Mouse (Mus musculus) midbrain, embryonic 16.5 days (tissue): ENCODE data around the gene Smim17. TPM values are rescaled to one million over a fixed set of nuclear protein-coding genes. Genes with fewer than 3 reads are reported as not detected.
"Not testable (repeated sequence)": the region's sequence is repeated elsewhere in the genome, so short reads cannot be mapped to it uniquely, and the experiment has no call there.

Source experiments
- ATAC-seq: fragments of 200-750 bp; cut with Nextera tagmentation; 2 replicates; pipeline ENCODE4 v1.8.0; 2017; ENCODE audit warnings: moderate TSS enrichment
- H3K27ac ChIP-seq: fragments of 300-500 bp; sonication (generic); 2 replicates; pipeline ENCODE4 v1.5.1; 2014; ENCODE audit warnings: mild to moderate bottlenecking, low read length, mixed read lengths
- H3K27me3 ChIP-seq: fragments of 300-500 bp; sonication (generic); 2 replicates; pipeline ENCODE4 v1.6.1; 2014; ENCODE audit warnings: low read depth, low read length, mixed read lengths; ENCODE audit not compliant: control insufficient read depth, insufficient read depth
- H3K36me3 ChIP-seq: fragments of 300-500 bp; sonication (generic); 2 replicates; pipeline ENCODE4 v1.6.1; 2014; ENCODE audit warnings: mild to moderate bottlenecking, low read length, moderate library complexity, mixed read lengths; ENCODE audit not compliant: control insufficient read depth, insufficient read depth
- H3K4me1 ChIP-seq: fragments of 300-500 bp; sonication (generic); 2 replicates; pipeline ENCODE4 v1.6.1; 2014; ENCODE audit warnings: mild to moderate bottlenecking, low read length, mixed read lengths; ENCODE audit not compliant: control insufficient read depth, insufficient read depth
- H3K4me2 ChIP-seq: fragments of 300-500 bp; sonication (generic); 2 replicates; pipeline ENCODE4 v1.6.1; 2014; ENCODE audit warnings: mild to moderate bottlenecking, low read length, mixed read lengths
- H3K4me3 ChIP-seq: fragments of 300-500 bp; sonication (generic); 2 replicates; pipeline ENCODE4 v1.5.1; 2014; ENCODE audit warnings: low read depth, mild to moderate bottlenecking, low read length, moderate library complexity, mixed read lengths
- H3K9ac ChIP-seq: fragments of 300-500 bp; sonication (generic); 2 replicates; pipeline ENCODE4 v1.6.1; 2014; ENCODE audit warnings: low read depth, low read length, mixed read lengths
- H3K9me3 ChIP-seq: fragments of 300-500 bp; sonication (generic); replicated peaks from 2 replicates; pipeline ENCODE4 v1.6.1; 2014; ENCODE audit warnings: mild to moderate bottlenecking, low read length, mixed read lengths; ENCODE audit not compliant: control insufficient read depth, poor library complexity, severe bottlenecking
- WGBS: fragments of 180-500 bp; shearing (Covaris S2); extraction: QIAGEN DNeasy Blood & Tissue Kit; methylation state at CpG from one replicate; pipeline ENCODE4 v1.1.7; 2014; 5-methylcytosine and 5-hydroxymethylcytosine counted together
- polyA plus RNA-seq: library from polyadenylated mRNA; unstranded; fragments of >200 nt; fragmentation: Nextera tagmentation; extraction: Ambion mirVana; gene quantifications from 2 replicates; pipeline ENCODE4 v1.2.1, GENCODE M21; 2015

Smim17 gene
- polyA plus RNA-seq, 1 experiment from 2014 or later, result 7.7 TPM

GRCm38 (mm10) chr7:6441173-6441572, 42.7 kb downstream of the Smim17 start:
- Histone ChIP-seq H3K27ac (no peak overlapping the region), H3K9me3 (no peaks in the 10 kb centered on the region), H3K9ac (no peak overlapping the region), H3K4me1 (no peaks in the 10 kb centered on the region), H3K4me2 (no peak overlapping the region), H3K27me3 (no peaks in the 10 kb centered on the region), H3K4me3 (no peak overlapping the region), H3K36me3 (no peaks in the 10 kb centered on the region)
- no peak for ATAC-seq
- whole genome bisulfite sequencing, result 45% methylated on average over 2 of the region's 2 CpGs

GRCm38 (mm10) chr7:6447771-6448170, 49.3 kb downstream of the Smim17 start:
- no peak overlapping the region for H3K27ac ChIP-seq
- H3K27me3 ChIP-seq, result no peaks in the 10 kb centered on the region
- no peaks in the 10 kb centered on the region for H3K4me1 ChIP-seq
- no peak for ATAC-seq
- no peak overlapping the region for H3K9ac ChIP-seq
- H3K9me3 ChIP-seq, result no peaks in the 10 kb centered on the region; the same call in 1 of the 2 replicates
- WGBS, result 85% methylated on average over 5 of the region's 5 CpGs
- H3K4me3 ChIP-seq, result no peak overlapping the region
- H3K36me3 ChIP-seq, result no peaks in the 10 kb centered on the region
- H3K4me2 ChIP-seq, result no peak overlapping the region

GRCm38 (mm10) chr7:6455868-6456267, 57.4 kb downstream of the Smim17 start, which contains the start of gene Olfr1336:
Gene Olfr1336 (plus strand): TSS chr7:6456168.
- no peak within 1 kb of the TSS for H3K27ac ChIP-seq
- H3K4me3 ChIP-seq, result no peak within 1 kb of the TSS
- 0 out of 2 replicates have a peak, but pooled peaks cover 2% of the 10 kb centered on the region for H3K9me3 ChIP-seq
- no peak within 1 kb of the TSS for H3K9ac ChIP-seq
- no peak within 1 kb of the TSS for H3K4me2 ChIP-seq
- no peaks in the 10 kb centered on the region for H3K4me1 ChIP-seq
- H3K27me3 ChIP-seq, result no peaks in the 10 kb centered on the region
- ATAC-seq, result no peak
- no peaks in the 10 kb centered on the region for H3K36me3 ChIP-seq

- Histone ChIP-seq H3K4me2 (no peak overlapping the region), H3K4me1 (no peaks in the 10 kb centered on the region), H3K27ac (no peak overlapping the region), H3K9me3 (0 out of 2 replicates have a peak, but pooled peaks cover 2% of the 10 kb centered on the region), H3K9ac (no peak overlapping the region), H3K27me3 (no peaks in the 10 kb centered on the region), H3K36me3 (no peaks in the 10 kb centered on the region), H3K4me3 (no peak overlapping the region)
- ATAC-seq, result no peak
- 50% methylated on average over 3 of the region's 3 CpGs for WGBS
Observed at GRCm38 (mm10) chr7:6456399-6456798, 57.9 kb downstream of the Smim17 start.

- H3K36me3 ChIP-seq, result no peaks in the 10 kb centered on the region
- no peak for ATAC-seq
- no peak within 1 kb of the TSS for H3K27ac ChIP-seq
- H3K4me1 ChIP-seq, result no peaks in the 10 kb centered on the region
- no peak within 1 kb of the TSS for H3K4me3 ChIP-seq
- no peaks in the 10 kb centered on the region for H3K27me3 ChIP-seq
- H3K4me2 ChIP-seq, result no peak within 1 kb of the TSS
- H3K9me3 ChIP-seq, result no peaks in the 10 kb centered on the region
- no peak within 1 kb of the TSS for H3K9ac ChIP-seq
Observed at GRCm38 (mm10) chr7:6466951-6467350, 68.4 kb downstream of the Smim17 start, which contains the start of gene Olfr1346. Gene Olfr1346 (plus strand): TSS chr7:6467101.

DNA sequence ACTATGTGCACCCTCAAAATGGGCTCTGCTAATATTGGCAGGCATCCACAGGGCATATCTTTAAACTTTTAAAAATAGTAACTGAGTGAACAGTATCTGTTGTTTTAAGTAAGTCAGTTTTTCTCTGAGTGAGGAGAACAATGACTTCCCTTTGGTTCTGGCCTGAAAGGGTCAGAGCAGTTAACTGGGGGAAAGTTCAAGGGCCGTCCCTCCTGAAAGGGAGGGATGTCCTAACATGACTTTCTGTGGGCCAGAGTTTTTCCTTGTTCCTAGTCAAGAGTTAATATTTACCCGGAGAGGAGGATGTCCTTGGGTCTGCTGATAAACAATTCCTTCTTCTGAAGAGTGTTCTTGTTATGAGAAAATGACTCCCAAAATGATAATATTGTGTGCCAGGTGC, 79.1 kb downstream of the Smim17 start:
- 83% methylated on average over 2 of the region's 2 CpGs for WGBS
- not testable (repeated sequence) for ATAC-seq, H3K36me3 ChIP-seq, H3K4me2 ChIP-seq, H3K27me3 ChIP-seq, H3K9me3 ChIP-seq, H3K9ac ChIP-seq, H3K27ac ChIP-seq, H3K4me1 ChIP-seq, H3K4me3 ChIP-seq

Other genes with a start within 250 kb of the Smim17 start
- gene Zfp787, start 242.7 kb upstream of the Smim17 start, polyA plus RNA-seq, result 22.5 and 23.1 TPM in 2 replicates
- gene Zfp444, start 226.5 kb upstream of the Smim17 start, polyA plus RNA-seq, result 94.9 and 95.7 TPM in 2 replicates
- not detected in 2 replicates for gene Galp, start 201.6 kb upstream of the Smim17 start, polyA plus RNA-seq
- not detected in 2 replicates for gene Zscan5b, start 176.4 kb upstream of the Smim17 start, polyA plus RNA-seq
- not detected in 2 replicates for gene Epp13, start 146.0 kb upstream of the Smim17 start, polyA plus RNA-seq
- 14.9 and 17.7 TPM in 2 replicates for gene Zfp667, start 112.1 kb upstream of the Smim17 start, polyA plus RNA-seq
- 16.9 and 17.4 TPM in 2 replicates for gene Zfp583, start 67.4 kb upstream of the Smim17 start, polyA plus RNA-seq
- gene Gm3854, start 55.0 kb upstream of the Smim17 start, polyA plus RNA-seq, result 8.6 TPM in 2 replicates
- gene Zfp78, start 35.4 kb upstream of the Smim17 start, polyA plus RNA-seq, result 7.3 and 7.9 TPM in 2 replicates
- 13.1 and 17.2 TPM in 2 replicates for gene Zfp28, start 15.4 kb upstream of the Smim17 start, polyA plus RNA-seq
- gene Gm20715, start 11.6 kb downstream of the Smim17 start, polyA plus RNA-seq, result 0.05 TPM in 1 of 2 replicates, not detected in the other
- gene Olfr1344, start 40.0 kb downstream of the Smim17 start, polyA plus RNA-seq, result 0.33 and 0.42 TPM in 2 replicates
- not detected in 2 replicates for gene Olfr1336, start 57.5 kb downstream of the Smim17 start, polyA plus RNA-seq
- gene Olfr1346, start 68.4 kb downstream of the Smim17 start, polyA plus RNA-seq, result not detected in 2 replicates
- not detected in 2 replicates for gene Olfr5, start 88.2 kb downstream of the Smim17 start, polyA plus RNA-seq
- gene Olfr1347, start 101.0 kb downstream of the Smim17 start, polyA plus RNA-seq, result not detected in 2 replicates
- not detected in 2 replicates for gene Olfr1348, start 110.0 kb downstream of the Smim17 start, polyA plus RNA-seq
- gene Olfr1349, start 124.2 kb downstream of the Smim17 start, polyA plus RNA-seq, result not detected in 2 replicates
- gene Olfr1350, start 166.1 kb downstream of the Smim17 start, polyA plus RNA-seq, result not detected in 2 replicates